Mouse (Mus musculus): ENCODE measurements around the gene Pgm2l1. TPM values are rescaled to one million over a fixed set of nuclear protein-coding genes. Genes with fewer than 3 reads are reported as not detected.

Pgm2l1 gene
- polyA plus RNA-seq, 1 experiment: 15.8 TPM

GRCm38 (mm10) chr7:100216601-100217565 lies 10.3 kb upstream of the Pgm2l1 start:
- no peak for DNase-seq
- TF ChIP-seq POLR2A (IDR thresholded peaks at IDR 0.05; ENCODE audit: control insufficient read depth, extremely low read depth, insufficient read depth, low read length, poor library complexity) (no peak), CTCF (IDR thresholded peaks at IDR 0.05; ENCODE audit: borderline replicate concordance, control insufficient read depth, extremely low read depth, insufficient read depth, low read length, poor library complexity) (no peak)
- no peak overlapping the region for H3K4me3 ChIP-seq (ENCODE audit: control insufficient read depth, insufficient read depth, low read length)
- no peaks in the 10 kb centered on the region for H3K4me1 ChIP-seq (replicated peaks; ENCODE audit: control insufficient read depth, insufficient read depth, low read length)
- H3K36me3 ChIP-seq (ENCODE audit: control insufficient read depth, insufficient read depth, low read length): no peaks in the 10 kb centered on the region
- no peaks in the 10 kb centered on the region for H3K27me3 ChIP-seq (ENCODE audit: control insufficient read depth, insufficient read depth, low read length)
- H3K27ac ChIP-seq (ENCODE audit: control insufficient read depth, insufficient read depth, low read length): no peak overlapping the region
- 72% methylated on average over 9 of the region's 9 CpGs for WGBS

DNA sequence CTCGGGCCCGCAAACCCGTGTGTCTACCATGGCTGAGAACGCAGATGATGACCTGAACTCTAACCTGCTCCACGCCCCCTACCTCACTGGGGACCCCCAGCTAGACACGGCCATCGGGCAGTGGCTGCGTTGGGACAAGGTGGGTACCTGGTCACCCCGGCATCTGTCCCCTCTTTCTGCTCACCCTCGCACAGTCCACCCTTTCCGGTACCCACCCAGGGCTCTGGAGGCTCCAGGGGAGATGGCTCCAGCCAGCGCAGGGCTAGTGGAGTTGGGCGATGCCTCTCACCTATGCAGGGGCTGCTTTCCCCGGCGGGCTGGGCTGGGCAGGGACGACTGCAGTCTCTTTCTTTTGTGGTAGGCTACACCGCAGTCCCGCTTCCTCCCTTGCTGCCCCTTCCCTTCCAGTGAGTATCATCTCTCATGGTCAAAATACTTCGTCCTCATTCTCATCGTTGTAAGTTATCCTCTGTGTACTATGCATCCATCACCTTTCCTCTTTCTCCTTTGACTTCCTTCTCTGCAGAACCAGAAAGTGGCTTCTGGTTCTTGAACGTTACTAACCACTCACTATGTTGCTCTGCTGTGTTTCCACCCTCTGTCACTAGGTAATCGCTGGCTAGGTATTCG lies 817 bp downstream of the Pgm2l1 start:
- Histone ChIP-seq H3K4me1 (replicated peaks; ENCODE audit: control insufficient read depth, insufficient read depth, low read length) (no peaks in the 10 kb centered on the region), H3K4me3 (ENCODE audit: control insufficient read depth, insufficient read depth, low read length) (peak overlapping the region; percentile 94), H3K27ac (ENCODE audit: control insufficient read depth, insufficient read depth, low read length) (peak overlapping the region; percentile 79), H3K27me3 (ENCODE audit: control insufficient read depth, insufficient read depth, low read length) (no peaks in the 10 kb centered on the region), H3K36me3 (ENCODE audit: control insufficient read depth, insufficient read depth, low read length) (no peaks in the 10 kb centered on the region)
- WGBS: under 1% methylated on average over 23 of the region's 23 CpGs
- DNase-seq: peak; percentile 48
- TF ChIP-seq CTCF (IDR thresholded peaks at IDR 0.05; ENCODE audit: borderline replicate concordance, control insufficient read depth, extremely low read depth, insufficient read depth, low read length, poor library complexity) (no peak), POLR2A (IDR thresholded peaks at IDR 0.05; ENCODE audit: control insufficient read depth, extremely low read depth, insufficient read depth, low read length, poor library complexity) (no peak)

- no peak for DNase-seq
- 29% methylated on average over 3 of the region's 3 CpGs for WGBS
- Histone ChIP-seq H3K27ac (ENCODE audit: control insufficient read depth, insufficient read depth, low read length) (no peak overlapping the region), H3K4me3 (ENCODE audit: control insufficient read depth, insufficient read depth, low read length) (no peak overlapping the region), H3K27me3 (ENCODE audit: control insufficient read depth, insufficient read depth, low read length) (no peaks in the 10 kb centered on the region), H3K4me1 (replicated peaks; ENCODE audit: control insufficient read depth, insufficient read depth, low read length) (no peaks in the 10 kb centered on the region), H3K36me3 (ENCODE audit: control insufficient read depth, insufficient read depth, low read length) (no peaks in the 10 kb centered on the region)
- no peak for TF ChIP-seq CTCF (IDR thresholded peaks at IDR 0.05; ENCODE audit: borderline replicate concordance, control insufficient read depth, extremely low read depth, insufficient read depth, low read length, poor library complexity)
- TF ChIP-seq POLR2A (IDR thresholded peaks at IDR 0.05; ENCODE audit: control insufficient read depth, extremely low read depth, insufficient read depth, low read length, poor library complexity): no peak
Measured at GRCm38 (mm10) chr7:100228957-100229356, 1.8 kb downstream of the Pgm2l1 start.

- DNase-seq: no peak
- H3K4me1 ChIP-seq (replicated peaks; ENCODE audit: control insufficient read depth, insufficient read depth, low read length): peaks cover 2% of the 10 kb centered on the region; the same call in 1 of the 2 replicates
- no peaks in the 10 kb centered on the region for H3K27me3 ChIP-seq (ENCODE audit: control insufficient read depth, insufficient read depth, low read length)
- no peaks in the 10 kb centered on the region for H3K36me3 ChIP-seq (ENCODE audit: control insufficient read depth, insufficient read depth, low read length)
- WGBS: 98% methylated on average over 1 of the region's 1 CpGs
- TF ChIP-seq POLR2A (IDR thresholded peaks at IDR 0.05; ENCODE audit: control insufficient read depth, extremely low read depth, insufficient read depth, low read length, poor library complexity) (no peak), CTCF (IDR thresholded peaks at IDR 0.05; ENCODE audit: borderline replicate concordance, control insufficient read depth, extremely low read depth, insufficient read depth, low read length, poor library complexity) (no peak)
- H3K4me3 ChIP-seq (ENCODE audit: control insufficient read depth, insufficient read depth, low read length): no peak overlapping the region
- no peak overlapping the region for H3K27ac ChIP-seq (ENCODE audit: control insufficient read depth, insufficient read depth, low read length)
Measured at GRCm38 (mm10) chr7:100230646-100231045, 3.5 kb downstream of the Pgm2l1 start.

GRCm38 (mm10) chr7:100231661-100232060 lies 4.5 kb downstream of the Pgm2l1 start:
- no peak for TF ChIP-seq CTCF (IDR thresholded peaks at IDR 0.05; ENCODE audit: borderline replicate concordance, control insufficient read depth, extremely low read depth, insufficient read depth, low read length, poor library complexity)
- no peak for TF ChIP-seq POLR2A (IDR thresholded peaks at IDR 0.05; ENCODE audit: control insufficient read depth, extremely low read depth, insufficient read depth, low read length, poor library complexity)
- Histone ChIP-seq H3K27me3 (ENCODE audit: control insufficient read depth, insufficient read depth, low read length) (no peaks in the 10 kb centered on the region), H3K36me3 (ENCODE audit: control insufficient read depth, insufficient read depth, low read length) (no peaks in the 10 kb centered on the region), H3K27ac (ENCODE audit: control insufficient read depth, insufficient read depth, low read length) (no peak overlapping the region), H3K4me3 (ENCODE audit: control insufficient read depth, insufficient read depth, low read length) (no peak overlapping the region), H3K4me1 (replicated peaks; ENCODE audit: control insufficient read depth, insufficient read depth, low read length) (peaks cover 2% of the 10 kb centered on the region; the same call in 1 of the 2 replicates)
- DNase-seq: no peak
- 88% methylated on average over 1 of the region's 1 CpGs for WGBS

DNA sequence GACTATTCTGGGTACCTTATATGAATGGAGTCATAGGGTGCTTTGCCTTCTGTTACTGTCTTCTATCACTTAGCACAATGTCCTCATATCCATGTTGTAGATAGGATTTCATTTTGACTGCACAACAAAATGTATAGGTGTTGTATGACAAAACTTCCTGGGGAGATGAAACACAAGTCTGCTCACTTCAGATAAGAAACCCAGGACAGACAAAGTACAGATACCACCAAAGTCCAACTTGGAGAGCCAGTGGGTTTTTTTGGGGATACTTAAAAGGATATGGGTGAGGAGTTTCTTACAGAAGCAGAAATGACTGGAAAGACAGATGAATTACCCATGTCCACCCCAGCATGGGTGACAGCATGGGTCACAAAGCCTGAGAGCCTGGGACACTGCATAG lies 6.5 kb downstream of the Pgm2l1 start:
- no peaks in the 10 kb centered on the region for H3K27me3 ChIP-seq (ENCODE audit: control insufficient read depth, insufficient read depth, low read length)

More for the DNA sequence above, 6.5 kb downstream of the Pgm2l1 start:
- TF ChIP-seq CTCF (IDR thresholded peaks at IDR 0.05; ENCODE audit: borderline replicate concordance, control insufficient read depth, extremely low read depth, insufficient read depth, low read length, poor library complexity) (no peak), POLR2A (IDR thresholded peaks at IDR 0.05; ENCODE audit: control insufficient read depth, extremely low read depth, insufficient read depth, low read length, poor library complexity) (no peak)
- Histone ChIP-seq H3K36me3 (ENCODE audit: control insufficient read depth, insufficient read depth, low read length) (no peaks in the 10 kb centered on the region), H3K4me3 (ENCODE audit: control insufficient read depth, insufficient read depth, low read length) (no peak overlapping the region), H3K27ac (ENCODE audit: control insufficient read depth, insufficient read depth, low read length) (no peak overlapping the region), H3K4me1 (replicated peaks; ENCODE audit: control insufficient read depth, insufficient read depth, low read length) (peaks cover 2% of the 10 kb centered on the region; the same call in 1 of the 2 replicates)
- DNase-seq: no peak
